Mouse (Mus musculus) embryonic facial prominence, embryonic 12.5 days (tissue): ENCODE results near the gene Iqcf4. TPM values are rescaled to one million over a fixed set of nuclear protein-coding genes. Genes with fewer than 3 reads are reported as not detected.
"Not testable (repeated sequence)": the region's sequence is repeated elsewhere in the genome, so short reads cannot be mapped to it uniquely, and the experiment has no call there.

Experiments
- ATAC-seq: fragments of 200-750 bp; cut with Nextera tagmentation; 2 replicates; pipeline ENCODE4 v1.8.0; 2017; ENCODE audit not compliant: insufficient number of reproducible peaks, insufficient read depth, low FRiP score, low TSS enrichment
- H3K27ac ChIP-seq: fragments of 300-500 bp; sonication (generic); 2 replicates; pipeline ENCODE4 v1.5.1; 2016; ENCODE audit warnings: mild to moderate bottlenecking
- H3K27me3 ChIP-seq: fragments of 300-500 bp; sonication (generic); 2 replicates; pipeline ENCODE4 v1.6.1; 2016; ENCODE audit warnings: mild to moderate bottlenecking, moderate library complexity
- H3K36me3 ChIP-seq: fragments of 300-500 bp; sonication (generic); 2 replicates; pipeline ENCODE4 v1.6.1; 2016; ENCODE audit warnings: mild to moderate bottlenecking
- H3K4me1 ChIP-seq: fragments of 300-500 bp; sonication (generic); 2 replicates; pipeline ENCODE4 v1.6.1; 2016
- H3K4me2 ChIP-seq: fragments of 300-500 bp; sonication (generic); replicated peaks from 2 replicates; pipeline ENCODE4 v1.6.1; 2016; ENCODE audit warnings: mild to moderate bottlenecking, moderate library complexity
- H3K4me3 ChIP-seq: fragments of 300-500 bp; sonication (generic); 2 replicates; pipeline ENCODE4 v1.5.1; 2016; ENCODE audit warnings: mild to moderate bottlenecking
- H3K9ac ChIP-seq: fragments of 300-500 bp; sonication (generic); 2 replicates; pipeline ENCODE4 v1.6.1; 2016; ENCODE audit warnings: mild to moderate bottlenecking, moderate library complexity
- H3K9me3 ChIP-seq: fragments of 300-500 bp; sonication (generic); 2 replicates; pipeline ENCODE4 v1.6.1; 2016; ENCODE audit warnings: mild to moderate bottlenecking, moderate library complexity
- whole genome bisulfite sequencing: fragments of 180-500 bp; shearing (Covaris S2); methylation state at CpG from one replicate; pipeline ENCODE4 v1.1.7; 2016; 5-methylcytosine and 5-hydroxymethylcytosine counted together
- polyA plus RNA-seq: library from polyadenylated mRNA; unstranded; fragments of >200 nt; fragmentation: Nextera tagmentation; extraction: Ambion mirVana; gene quantifications from 2 replicates; pipeline ENCODE4 v1.2.1, GENCODE M21; 2016

Iqcf4 gene
- polyA plus RNA-seq = not detected in 2 replicates

- Histone ChIP-seq H3K27me3 (no peaks in the 10 kb centered on the region), H3K9me3 (no peaks in the 10 kb centered on the region), H3K27ac (no peak within 1 kb of the TSS), H3K4me2 (no peak within 1 kb of the TSS), H3K4me3 (no peak within 1 kb of the TSS), H3K4me1 (no peaks in the 10 kb centered on the region), H3K36me3 (no peaks in the 10 kb centered on the region), H3K9ac (no peak within 1 kb of the TSS)
- WGBS = 84% methylated on average over 7 of the region's 7 CpGs
- ATAC-seq = no peak
Observed at GRCm38 (mm10) chr9:106570896-106571295, at the start of gene Iqcf4. TSS of gene Iqcf4 (minus strand) at chr9:106570996.

GRCm38 (mm10) chr9:106617496-106617895 lies 46.7 kb upstream of the Iqcf4 start:
- H3K4me1 ChIP-seq = no peaks in the 10 kb centered on the region
- H3K27ac ChIP-seq = no peak overlapping the region
- no peak overlapping the region for H3K9ac ChIP-seq
- no peak for ATAC-seq
- H3K9me3 ChIP-seq = 0 out of 2 replicates have a peak, but pooled peaks cover 2% of the 10 kb centered on the region
- WGBS = 83% methylated on average over 3 of the region's 3 CpGs
- no peaks in the 10 kb centered on the region for H3K36me3 ChIP-seq
- H3K4me2 ChIP-seq = no peak overlapping the region
- H3K27me3 ChIP-seq = 0 out of 2 replicates have a peak, but pooled peaks cover 3% of the 10 kb centered on the region
- H3K4me3 ChIP-seq = no peak overlapping the region

- Histone ChIP-seq H3K36me3 (no peaks in the 10 kb centered on the region), H3K4me3 (no peak overlapping the region), H3K4me2 (no peak overlapping the region), H3K4me1 (no peaks in the 10 kb centered on the region), H3K27me3 (0 out of 2 replicates have a peak, but pooled peaks cover 3% of the 10 kb centered on the region), H3K27ac (no peak overlapping the region), H3K9me3 (0 out of 2 replicates have a peak, but pooled peaks cover 2% of the 10 kb centered on the region), H3K9ac (no peak overlapping the region)
- no peak for ATAC-seq
- 87% methylated on average over 9 of the region's 9 CpGs for WGBS
Observed at GRCm38 (mm10) chr9:106616306-106616705, 45.5 kb upstream of the Iqcf4 start.

- ATAC-seq = no peak
- Histone ChIP-seq H3K9me3 (0 out of 2 replicates have a peak, but pooled peaks cover 2% of the 10 kb centered on the region), H3K4me3 (no peak overlapping the region), H3K36me3 (no peaks in the 10 kb centered on the region), H3K4me2 (no peak overlapping the region), H3K27me3 (0 out of 2 replicates have a peak, but pooled peaks cover 3% of the 10 kb centered on the region), H3K4me1 (no peaks in the 10 kb centered on the region), H3K9ac (no peak overlapping the region), H3K27ac (no peak overlapping the region)
- 48% methylated on average over 3 of the region's 3 CpGs for WGBS
Observed at GRCm38 (mm10) chr9:106614616-106615015, 43.8 kb upstream of the Iqcf4 start.

- Histone ChIP-seq H3K27ac (no peak overlapping the region), H3K4me3 (no peak overlapping the region), H3K4me2 (no peak overlapping the region), H3K4me1 (no peaks in the 10 kb centered on the region), H3K9me3 (0 out of 2 replicates have a peak, but pooled peaks cover 2% of the 10 kb centered on the region), H3K9ac (no peak overlapping the region), H3K36me3 (no peaks in the 10 kb centered on the region), H3K27me3 (0 out of 2 replicates have a peak, but pooled peaks cover 3% of the 10 kb centered on the region)
- ATAC-seq = no peak
- WGBS = 69% methylated on average over 2 of the region's 2 CpGs
Observed at GRCm38 (mm10) chr9:106613951-106614350, 43.2 kb upstream of the Iqcf4 start.

GRCm38 (mm10) chr9:106610727-106611126 lies 39.9 kb upstream of the Iqcf4 start:
- 0 out of 2 replicates have a peak, but pooled peaks cover 3% of the 10 kb centered on the region for H3K27me3 ChIP-seq
- H3K4me2 ChIP-seq = no peak overlapping the region
- ATAC-seq = no peak
- no peaks in the 10 kb centered on the region for H3K9me3 ChIP-seq
- no peaks in the 10 kb centered on the region for H3K36me3 ChIP-seq
- no peak overlapping the region for H3K27ac ChIP-seq
- no peak overlapping the region for H3K9ac ChIP-seq
- no peaks in the 10 kb centered on the region for H3K4me1 ChIP-seq
- 83% methylated on average over 4 of the region's 4 CpGs for WGBS
- no peak overlapping the region for H3K4me3 ChIP-seq

GRCm38 (mm10) chr9:106600546-106600945 lies 29.8 kb upstream of the Iqcf4 start:
- Histone ChIP-seq H3K36me3 (no peaks in the 10 kb centered on the region), H3K9ac (no peak overlapping the region), H3K9me3 (no peaks in the 10 kb centered on the region), H3K27ac (no peak overlapping the region), H3K4me1 (0 out of 2 replicates have a peak, but pooled peaks cover 3% of the 10 kb centered on the region), H3K27me3 (0 out of 2 replicates have a peak, but pooled peaks cover 4% of the 10 kb centered on the region), H3K4me2 (no peak overlapping the region), H3K4me3 (no peak overlapping the region)
- no peak for ATAC-seq
- 30% methylated on average over 8 of the region's 8 CpGs for WGBS

- H3K9me3 ChIP-seq = no peaks in the 10 kb centered on the region
- no peaks in the 10 kb centered on the region for H3K36me3 ChIP-seq
- no peak overlapping the region for H3K4me2 ChIP-seq
- 44% methylated on average over 7 of the region's 7 CpGs for WGBS
- H3K27ac ChIP-seq = no peak overlapping the region
- H3K4me1 ChIP-seq = 0 out of 2 replicates have a peak, but pooled peaks cover 4% of the 10 kb centered on the region
- no peak overlapping the region for H3K9ac ChIP-seq
- no peak overlapping the region for H3K4me3 ChIP-seq
- 0 out of 2 replicates have a peak, but pooled peaks cover 4% of the 10 kb centered on the region for H3K27me3 ChIP-seq
- no peak for ATAC-seq
Observed at GRCm38 (mm10) chr9:106598466-106598865, 27.7 kb upstream of the Iqcf4 start.

- no peak for ATAC-seq
- Histone ChIP-seq H3K27me3 (0 out of 2 replicates have a peak, but pooled peaks cover 4% of the 10 kb centered on the region), H3K4me2 (no peak overlapping the region), H3K36me3 (no peaks in the 10 kb centered on the region), H3K4me1 (0 out of 2 replicates have a peak, but pooled peaks cover 4% of the 10 kb centered on the region), H3K4me3 (no peak overlapping the region), H3K27ac (no peak overlapping the region), H3K9ac (no peak overlapping the region), H3K9me3 (no peaks in the 10 kb centered on the region)
- 64% methylated on average over 7 of the region's 7 CpGs for WGBS
Observed at GRCm38 (mm10) chr9:106595836-106596235, 25.0 kb upstream of the Iqcf4 start.

GRCm38 (mm10) chr9:106595402-106595801 lies 24.6 kb upstream of the Iqcf4 start:
- H3K4me1 ChIP-seq, H3K4me2 ChIP-seq, H3K9ac ChIP-seq, H3K4me3 ChIP-seq, H3K27me3 ChIP-seq, H3K9me3 ChIP-seq, H3K36me3 ChIP-seq, H3K27ac ChIP-seq: not testable (repeated sequence)
- 22% methylated on average over 4 of the region's 4 CpGs for WGBS
- peak; percentile 28; the same call in 1 of the 2 replicates for ATAC-seq

- no peak for ATAC-seq
- 89% methylated on average over 5 of the region's 5 CpGs for WGBS
- no peak overlapping the region for H3K4me2 ChIP-seq
- H3K9ac ChIP-seq = no peak overlapping the region
- no peaks in the 10 kb centered on the region for H3K9me3 ChIP-seq
- no peaks in the 10 kb centered on the region for H3K27me3 ChIP-seq
- no peaks in the 10 kb centered on the region for H3K36me3 ChIP-seq
- no peak overlapping the region for H3K27ac ChIP-seq
- H3K4me3 ChIP-seq = no peak overlapping the region
- H3K4me1 ChIP-seq = 0 out of 2 replicates have a peak, but pooled peaks cover 4% of the 10 kb centered on the region
Observed at GRCm38 (mm10) chr9:106592158-106592557, 21.4 kb upstream of the Iqcf4 start.

- no peaks in the 10 kb centered on the region for H3K4me1 ChIP-seq
- H3K36me3 ChIP-seq = no peaks in the 10 kb centered on the region
- no peak overlapping the region for H3K27ac ChIP-seq
- no peak overlapping the region for H3K9ac ChIP-seq
- no peaks in the 10 kb centered on the region for H3K9me3 ChIP-seq
- WGBS = 63% methylated on average over 1 of the region's 1 CpGs
- H3K27me3 ChIP-seq = no peaks in the 10 kb centered on the region
- H3K4me3 ChIP-seq = no peak overlapping the region
- H3K4me2 ChIP-seq = no peak overlapping the region
- no peak for ATAC-seq
Observed at GRCm38 (mm10) chr9:106582552-106582951, 11.8 kb upstream of the Iqcf4 start.
